Mouse (Mus musculus) lung, adult 2 months (tissue): ENCODE results near the gene Cd9.
A peak's percentile ranks its signal among the peaks of the same experiment; 100 is the strongest.

Experiments
- CTCF ChIP-seq: fragments of 200-500 bp; IDR thresholded peaks from 2 replicates; pipeline ENCODE4 v1.5.1; 2011; ENCODE audit warnings: mild to moderate bottlenecking, low read length, control low read depth; ENCODE audit not compliant: insufficient read depth
- POLR2A ChIP-seq: fragments of 200-500 bp; IDR thresholded peaks from 2 replicates; pipeline ENCODE4 v1.6.1; 2011; ENCODE audit warnings: low read depth, mild to moderate bottlenecking, control low read depth, low read length, borderline replicate concordance; ENCODE audit errors: extremely low read depth

DNA sequence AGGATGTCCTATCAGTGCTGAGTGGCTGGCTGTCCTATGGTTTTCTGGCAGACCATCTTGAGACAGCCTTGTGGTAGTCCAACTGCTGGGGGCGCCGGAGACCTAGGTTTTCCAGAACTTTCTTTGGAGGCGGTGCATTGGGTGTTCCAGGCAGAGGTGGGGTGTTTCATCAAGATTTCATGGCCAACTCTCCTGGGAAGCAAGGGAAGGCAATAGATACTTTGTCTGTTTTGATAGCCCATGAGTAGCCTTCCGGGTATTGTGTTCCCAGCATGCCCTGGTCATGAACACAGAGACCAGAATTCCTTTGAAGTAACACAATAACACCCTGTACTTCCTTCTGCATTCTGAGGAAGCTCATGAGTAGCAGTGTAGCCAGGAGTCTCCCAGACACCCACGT is 34.9 kb upstream of the Cd9 start:
- TF ChIP-seq POLR2A (no peak), CTCF (peak; percentile 25; the same call in 1 of the 2 replicates)
